Mouse (Mus musculus) effector memory CD4-positive, alpha-beta T cell, adult 5 months (primary cell): Measurements from ENCODE around the gene Mgat5. TPM values are rescaled to one million over a fixed set of nuclear protein-coding genes. Genes with fewer than 3 reads are reported as not detected.

ENCODE experiments used
- polyA plus RNA-seq: library from polyadenylated mRNA; unstranded; fragments of 100-300 nt; shearing (Covaris generic); gene quantifications from one replicate; pipeline ENCODE4 v1.2.1, GENCODE M21; 2017

Gene Mgat5
- polyA plus RNA-seq: 19.0 TPM

GRCm38 (mm10) chr1:127204817-127205485 lies at the start of gene Mgat5:
TSS of gene Mgat5 (plus strand) at chr1:127205015.

